Mouse (Mus musculus) mouse embryonic stem cell (cell line): Measurements from ENCODE around the gene Erbb2.

Experiments used
- in situ Hi-C, 2 experiments: fragments of 300-500 bp; cut with MboI; formaldehyde crosslinking; loops; 1 replicate in 1 of 2; 3 replicates in 1 of 2; pipeline ENCODE4 v1.14.3; 2019 to 2020; ENCODE audit warnings: low sequenced_read_pairs in 2 of 2, low pct_unique_long_range_greater_than_20kb in 1 of 2, mixed read lengths in 1 of 2; ENCODE audit not compliant: unreplicated experiment in 1 of 2

The Erbb2 gene

DNA sequence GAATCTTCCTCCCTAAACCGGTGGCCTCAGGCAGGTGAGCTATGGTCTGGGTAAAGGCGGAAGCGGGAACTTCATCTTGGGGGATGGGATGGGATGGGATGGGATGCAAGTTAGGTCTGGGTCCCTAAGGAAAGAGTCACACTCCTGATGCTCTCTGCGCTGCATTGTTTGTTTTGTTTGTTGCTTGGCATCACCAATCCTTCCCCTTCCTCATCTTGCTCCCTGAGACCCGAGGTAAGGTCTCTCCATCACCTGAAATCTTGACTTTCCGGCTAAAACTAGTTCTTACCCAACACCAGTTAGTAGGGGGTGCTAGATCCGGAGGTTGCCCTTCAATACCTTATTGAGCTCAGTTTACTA lies 35.2 kb downstream of the Erbb2 start:
- in situ Hi-C loops = no loop called here

DNA sequence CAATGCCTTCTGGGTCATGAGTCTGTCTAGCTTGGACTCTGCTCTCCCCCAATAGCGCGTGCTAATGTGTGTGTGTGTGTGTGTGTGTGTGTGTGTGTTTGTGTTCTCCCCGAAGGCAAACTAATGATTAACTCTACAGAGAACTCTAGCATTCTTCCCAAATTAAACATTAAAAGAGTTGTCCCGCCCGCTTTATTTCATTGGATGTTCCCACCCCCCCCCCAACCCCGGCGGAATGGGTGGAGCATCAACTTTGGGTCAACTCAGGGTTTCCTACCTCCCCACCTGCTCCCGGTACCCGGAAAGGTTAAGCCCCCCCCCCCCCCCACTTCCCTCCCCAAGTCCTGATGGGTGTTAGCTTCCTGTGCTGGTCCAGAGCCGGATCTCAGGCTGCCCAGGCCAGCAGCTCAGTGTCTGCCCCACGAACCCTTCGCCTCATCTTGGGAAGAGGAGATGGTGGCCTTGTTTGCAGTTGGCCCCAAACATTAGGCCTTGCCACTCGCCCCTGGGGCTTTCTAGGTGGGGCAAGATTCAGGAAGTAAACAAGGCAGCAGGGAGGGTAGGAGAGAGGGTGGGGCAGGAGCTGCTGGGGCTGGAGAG lies 36.0 kb downstream of the Erbb2 start:
- in situ Hi-C loops = no loop called here

GRCm38 (mm10) chr11:98449419-98449818 lies 37.1 kb downstream of the Erbb2 start:
- in situ Hi-C loops = no loop called here

GRCm38 (mm10) chr11:98449921-98450771 lies 37.9 kb downstream of the Erbb2 start:
- in situ Hi-C loops = no loop called here

GRCm38 (mm10) chr11:98455484-98455883 lies 43.2 kb downstream of the Erbb2 start:
- in situ Hi-C loops = no loop called here

DNA sequence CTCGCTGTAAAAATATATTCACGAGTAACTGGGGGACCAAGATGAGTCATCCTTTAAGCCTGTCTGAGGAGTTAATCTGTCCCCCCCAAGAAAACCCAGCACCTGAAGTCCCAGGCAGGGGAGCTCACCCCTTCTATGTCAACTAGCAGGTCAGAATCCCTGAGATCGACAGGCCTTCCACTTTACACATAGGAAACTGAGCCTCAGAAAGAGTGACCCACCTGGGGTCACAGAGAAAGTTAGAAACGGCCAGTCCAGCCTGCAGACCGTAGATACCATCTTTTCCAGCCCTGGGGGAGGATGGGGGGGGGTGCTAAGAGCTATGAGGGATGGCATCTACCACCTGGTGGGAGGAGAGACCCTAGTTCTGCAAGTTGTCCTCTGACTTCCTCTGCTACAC lies 44.3 kb downstream of the Erbb2 start:
- in situ Hi-C loops = no loop called here

GRCm38 (mm10) chr11:98456945-98457344 lies 44.7 kb downstream of the Erbb2 start:
- in situ Hi-C loops = no loop called here

- in situ Hi-C loops = no loop called here
These were observed 45.3 kb downstream of the Erbb2 start for GRCm38 (mm10) chr11:98457367-98458120.

- in situ Hi-C loops = no loop called here
These were observed 46.1 kb downstream of the Erbb2 start for GRCm38 (mm10) chr11:98458121-98458990.

DNA sequence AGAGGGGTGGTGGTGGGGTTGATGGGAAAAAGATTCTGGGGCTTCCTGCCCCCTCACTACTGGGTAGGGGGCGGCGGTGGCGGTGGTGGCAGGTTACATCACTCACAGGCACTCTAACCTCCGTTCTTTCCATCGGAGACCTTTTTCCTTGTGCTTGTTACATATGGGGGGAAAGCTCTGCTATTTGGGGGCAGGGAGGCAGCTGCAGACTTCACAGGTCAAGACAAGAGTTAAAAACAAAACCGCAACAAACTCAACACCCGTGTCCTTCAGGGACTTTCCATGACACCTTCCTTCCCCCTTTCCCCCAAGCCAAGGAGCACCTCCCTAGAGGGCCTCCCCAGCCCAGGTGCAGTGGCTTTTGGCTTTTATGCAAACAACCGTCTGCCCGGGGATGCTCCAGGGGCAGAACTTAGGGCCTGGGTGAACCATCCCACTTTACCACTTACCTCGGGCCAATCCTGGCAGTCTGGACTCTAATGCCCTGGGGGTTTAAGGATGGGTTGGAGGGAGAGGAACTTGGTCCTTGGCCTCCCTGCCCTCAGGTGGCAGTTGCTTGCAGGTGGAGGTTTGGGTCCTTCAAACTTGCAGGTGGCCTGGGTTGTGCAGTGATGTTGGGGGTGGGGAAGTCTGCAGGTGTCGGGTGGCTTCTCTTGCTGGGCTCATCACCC lies 46.9 kb downstream of the Erbb2 start:
- in situ Hi-C loops = no loop called here

- in situ Hi-C loops = no loop called here
These were observed 47.6 kb downstream of the Erbb2 start for GRCm38 (mm10) chr11:98459860-98460259.

DNA sequence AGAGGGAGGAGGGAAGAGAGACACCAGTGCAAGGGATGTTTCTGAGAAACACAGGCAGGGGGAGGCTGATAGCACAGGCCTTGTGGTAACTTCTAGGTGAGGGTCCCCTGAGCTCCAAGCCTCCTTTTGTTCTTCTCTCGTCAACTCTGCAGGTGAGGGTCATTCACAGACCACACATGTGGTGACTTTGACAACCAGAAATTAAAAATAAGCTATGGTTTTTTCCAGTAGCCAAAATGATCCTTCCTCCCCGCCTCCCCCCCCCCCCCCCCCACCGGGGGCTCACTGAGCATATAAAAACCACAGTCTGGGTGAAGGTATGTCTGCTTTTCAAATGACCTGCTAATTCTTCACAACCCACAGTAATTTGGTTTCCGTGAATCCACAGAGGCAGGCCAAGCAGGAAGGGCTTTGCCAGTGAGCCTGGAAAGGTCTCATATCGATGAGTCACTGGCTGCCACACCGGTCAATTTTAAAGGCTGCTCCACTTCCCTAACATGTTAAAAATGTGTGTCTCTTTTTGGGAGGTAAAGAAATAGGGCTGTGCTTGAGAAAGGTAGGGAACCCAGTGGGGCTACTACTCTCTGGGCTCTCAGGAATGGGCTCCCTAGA lies 48.9 kb downstream of the Erbb2 start:
- in situ Hi-C loops = no loop called here

GRCm38 (mm10) chr11:98462255-98462654 lies 50.0 kb downstream of the Erbb2 start:
- in situ Hi-C loops = no loop called here

GRCm38 (mm10) chr11:98463911-98464310 lies 51.6 kb downstream of the Erbb2 start:
- in situ Hi-C loops = no loop called here

GRCm38 (mm10) chr11:98464516-98464915 lies 52.2 kb downstream of the Erbb2 start:
- in situ Hi-C loops = no loop called here

DNA sequence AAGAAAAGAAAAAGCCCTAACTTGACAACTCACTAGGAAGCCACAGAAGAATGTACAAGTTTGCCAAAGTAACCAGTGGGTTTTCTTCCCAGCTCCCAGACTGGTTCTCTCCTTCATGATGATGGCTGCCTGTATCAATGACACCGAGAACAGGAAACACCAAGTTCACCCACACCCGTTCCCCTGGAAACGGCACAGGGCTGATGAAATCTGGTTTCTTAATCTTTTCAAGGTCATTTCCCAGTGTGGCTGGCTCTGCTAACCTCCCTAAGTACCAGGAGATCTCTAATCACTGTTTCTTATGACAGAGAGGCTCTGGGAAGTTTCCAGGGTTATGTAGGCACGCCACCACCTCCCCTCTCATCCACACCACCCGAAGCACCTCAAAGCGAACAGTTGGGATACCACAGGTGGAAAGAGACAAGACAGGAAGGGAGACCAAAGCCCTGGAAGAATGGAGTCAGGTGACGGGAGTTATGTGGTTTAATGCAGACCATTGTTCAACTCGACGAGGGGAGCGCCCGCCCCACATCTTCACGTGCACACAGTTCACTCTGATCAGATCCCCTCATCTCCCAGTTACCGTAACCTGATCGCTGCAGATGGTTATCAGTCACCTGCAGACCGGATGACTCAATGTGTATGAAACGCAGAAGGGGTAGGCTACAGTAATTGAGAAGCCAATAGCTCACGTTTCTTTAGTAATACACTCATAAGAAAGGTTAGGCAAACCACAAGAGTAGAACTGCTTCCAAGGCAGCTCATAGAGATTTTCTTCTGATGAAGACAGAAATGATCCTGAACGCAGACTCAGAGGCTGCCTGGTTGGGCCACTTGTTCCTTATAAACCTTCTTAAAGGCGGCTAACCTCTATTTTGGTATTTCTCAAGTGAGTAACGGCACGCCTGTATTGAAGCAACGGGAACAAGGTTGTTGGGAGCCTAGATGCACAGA lies 57.8 kb downstream of the Erbb2 start:
- in situ Hi-C loops = no loop called here

DNA sequence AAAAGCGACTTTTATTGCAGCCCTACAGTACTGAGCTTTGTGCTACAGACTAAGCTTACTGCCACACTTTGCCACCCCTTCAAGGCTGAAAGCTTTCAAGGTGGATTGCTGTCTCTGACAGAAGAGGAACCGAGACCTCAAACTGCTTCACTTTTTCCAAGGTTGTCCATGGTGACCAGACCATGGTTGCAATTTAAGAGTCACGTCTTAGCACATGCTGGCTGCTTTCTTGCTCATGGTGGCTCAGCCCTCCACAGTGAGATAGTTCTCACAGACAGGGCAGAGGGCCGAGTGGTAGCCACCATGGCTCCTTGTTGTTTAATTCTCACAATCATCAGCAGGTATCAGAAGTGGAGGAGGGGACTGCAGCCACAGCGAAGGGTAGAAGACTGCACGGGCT lies 58.5 kb downstream of the Erbb2 start:
- in situ Hi-C loops = no loop called here
